Comparison of ENCODE assay signal across 14 mouse cellular contexts in genomic region chr12:111800459-111801183, GRCm38 (mm10). TPM values are rescaled to one million over a fixed set of nuclear protein-coding genes. Genes with fewer than 3 reads are reported as not detected.
DNase-seq lines count a peak whose midpoint lies in the region; ATAC-seq and TF ChIP-seq lines count a peak whose summit lies in the region.
"Had no signal": no experiment of that assay in that cellular context is flagged by ENCODE, and none has a peak within 500 bp of the region (broad histone marks: within the 10 kb centered on the region; RNA-seq: fewer than 3 reads in every experiment).

No protein-coding gene starts in this region.

- no peaks in the 10 kb centered on the region for H3K36me3 ChIP-seq in heart, adult 2 months (ENCODE audit: control insufficient read depth, insufficient read depth, low read length)
- peaks cover 5% of the 10 kb centered on the region; the same call in 1 of the 2 replicates for H3K36me3 ChIP-seq in liver, adult 2 months (ENCODE audit: control insufficient read depth, insufficient read depth, low read length)
- H3K36me3 ChIP-seq in liver, postnatal 0 days (replicated peaks; ENCODE audit: insufficient read depth, low read length): peaks cover 43% of the 10 kb centered on the region
- peaks cover 76% of the 10 kb centered on the region for H3K36me3 ChIP-seq in intestine, postnatal 0 days (ENCODE audit: control insufficient read depth, insufficient read depth)

- peak; percentile 78 for TF ChIP-seq EP300 in heart, adult 2 months (IDR thresholded peaks at IDR 0.05; ENCODE audit: insufficient read depth, low read depth, low read length)
- no peak for TF ChIP-seq EP300 in liver, postnatal 0 days (IDR thresholded peaks at IDR 0.05; ENCODE audit: low read depth)

- intact Hi-C loops in heart, adult 2 months (cut with DNase I): no loop called here

- H3K9ac ChIP-seq in heart, adult 2 months (ENCODE audit: low read depth, low read length): no peak overlapping the region
- no peak overlapping the region for H3K9ac ChIP-seq in liver, adult 2 months (ENCODE audit: low read depth, low read length)
- H3K9ac ChIP-seq in liver, postnatal 0 days (replicated peaks): no peak overlapping the region
- no peak overlapping the region for H3K9ac ChIP-seq in intestine, postnatal 0 days (ENCODE audit: low read depth, low read length)
- H3K9ac ChIP-seq: embryonic facial prominence, embryonic 13.5 days; lung, embryonic 15.5 days had no signal

- H3K79me2 ChIP-seq in heart, adult 2 months (replicated peaks; ENCODE audit: control insufficient read depth, insufficient read depth, low read length): no peaks in the 10 kb centered on the region
- H3K79me2 ChIP-seq in liver, adult 2 months (ENCODE audit: control insufficient read depth, insufficient read depth, low read length): no peaks in the 10 kb centered on the region

- no peak for TF ChIP-seq POLR2A in heart, adult 2 months (IDR thresholded peaks at IDR 0.05; ENCODE audit: insufficient read depth, low read depth, low read length)
- TF ChIP-seq POLR2A in liver, adult 2 months (IDR thresholded peaks at IDR 0.05; ENCODE audit: extremely low read depth, insufficient read depth, low read length): no peak

- no peaks in the 10 kb centered on the region for H3K9me3 ChIP-seq in liver, postnatal 0 days (ENCODE audit: low read length)
- no peaks in the 10 kb centered on the region for H3K9me3 ChIP-seq in intestine, postnatal 0 days (ENCODE audit: control insufficient read depth)
- H3K9me3 ChIP-seq: embryonic facial prominence, embryonic 13.5 days; lung, embryonic 15.5 days; megakaryocyte, embryonic 14.5 days had no signal

- 54% methylated on average over 10 of the region's 10 CpGs for WGBS in heart, adult 2 months
- 74% methylated on average over 10 of the region's 10 CpGs for WGBS in liver, adult 2 months
- 74% methylated on average over 10 of the region's 10 CpGs for WGBS in liver, postnatal 0 days (ENCODE audit: insufficient replicate concordance)
- 50% methylated on average over 10 of the region's 10 CpGs for WGBS in intestine, postnatal 0 days

- no peak for ATAC-seq in liver, postnatal 0 days
- ATAC-seq in intestine, postnatal 0 days: peak; percentile 27; the same call in 1 of the 2 replicates
- ATAC-seq in inflammation-experienced regulatory T-cells, adult 6 months: no peak
- ATAC-seq: midbrain, embryonic 16.5 days had no signal

- H3K27ac ChIP-seq in heart, adult 2 months: peak overlapping the region; percentile 36
- no peak overlapping the region for H3K27ac ChIP-seq in liver, adult 2 months (replicated peaks; ENCODE audit: insufficient read depth, low read depth, low read length)
- no peak overlapping the region for H3K27ac ChIP-seq in liver, postnatal 0 days (ENCODE audit: low read depth)
- H3K27ac ChIP-seq in intestine, postnatal 0 days (ENCODE audit: low read depth, low read length): peak overlapping the region; percentile 50; the same call in 1 of the 2 replicates
- H3K27ac ChIP-seq: embryonic facial prominence, embryonic 13.5 days; lung, embryonic 15.5 days had no signal

- no peaks in the 10 kb centered on the region for H3K27me3 ChIP-seq in heart, adult 2 months (ENCODE audit: control insufficient read depth, insufficient read depth, low read length)
- no peaks in the 10 kb centered on the region for H3K27me3 ChIP-seq in liver, adult 2 months (ENCODE audit: control insufficient read depth, insufficient read depth, low read length)
- H3K27me3 ChIP-seq in liver, postnatal 0 days (ENCODE audit: insufficient read depth, low read length): no peaks in the 10 kb centered on the region
- no peaks in the 10 kb centered on the region for H3K27me3 ChIP-seq in intestine, postnatal 0 days (replicated peaks; ENCODE audit: control insufficient read depth, insufficient read depth, low read length)
- H3K27me3 ChIP-seq: embryonic facial prominence, embryonic 13.5 days; lung, embryonic 15.5 days; megakaryocyte, embryonic 14.5 days had no signal

- no peak overlapping the region for H3K4me2 ChIP-seq in liver, postnatal 0 days (ENCODE audit: low read depth, low read length)
- H3K4me2 ChIP-seq in intestine, postnatal 0 days (replicated peaks; ENCODE audit: low read depth): no peak overlapping the region
- H3K4me2 ChIP-seq: embryonic facial prominence, embryonic 13.5 days; lung, embryonic 15.5 days had no signal

- H3K4me1 ChIP-seq in heart, adult 2 months (ENCODE audit: control insufficient read depth, insufficient read depth, low read length): peaks cover 8% of the 10 kb centered on the region
- H3K4me1 ChIP-seq in liver, adult 2 months (ENCODE audit: control insufficient read depth, insufficient read depth, low read length): no peaks in the 10 kb centered on the region
- H3K4me1 ChIP-seq in liver, postnatal 0 days (ENCODE audit: insufficient read depth): no peaks in the 10 kb centered on the region
- no peaks in the 10 kb centered on the region; the same call in 1 of the 2 replicates for H3K4me1 ChIP-seq in intestine, postnatal 0 days (replicated peaks; ENCODE audit: control insufficient read depth, insufficient read depth, low read length)
- H3K4me1 ChIP-seq: embryonic facial prominence, embryonic 13.5 days; lung, embryonic 15.5 days; megakaryocyte, embryonic 14.5 days had no signal

- H3K4me3 ChIP-seq in heart, adult 2 months: no peak overlapping the region
- H3K4me3 ChIP-seq in liver, adult 2 months (ENCODE audit: insufficient read depth, low read depth, low read length): no peak overlapping the region
- H3K4me3 ChIP-seq in liver, postnatal 0 days (ENCODE audit: low read depth, low read length): no peak overlapping the region
- H3K4me3 ChIP-seq in intestine, postnatal 0 days (ENCODE audit: low read depth, low read length): no peak overlapping the region
- H3K4me3 ChIP-seq: embryonic facial prominence, embryonic 13.5 days; lung, embryonic 15.5 days; megakaryocyte, embryonic 14.5 days had no signal

- DNase-seq in heart, adult 2 months: peak in 1 of 2 experiments; percentile 53
- DNase-seq in heart, adult 11 months: no peak
- peak; percentile 64 for DNase-seq in liver, adult 2 months (ENCODE audit: extremely low read depth, low read depth, low spot score)
- no peak for DNase-seq in liver, postnatal 0 days
- DNase-seq in yolk sac, embryonic 10.5 days (ENCODE audit: low spot score): peak; percentile 74
- DNase-seq: cerebellum, adult 18-20 months; liver; thymus, adult 18-20 months had no signal

- peak; percentile 28; the same call in 1 of the 2 replicates for TF ChIP-seq CTCF in heart, adult 2 months (IDR thresholded peaks at IDR 0.05)
- no peak for TF ChIP-seq CTCF in liver, adult 2 months (IDR thresholded peaks at IDR 0.05; ENCODE audit: low read depth, low read length)
- no peak for TF ChIP-seq CTCF in liver, postnatal 0 days (IDR thresholded peaks at IDR 0.05; ENCODE audit: low read depth)
- TF ChIP-seq CTCF in intestine, postnatal 0 days (IDR thresholded peaks at IDR 0.05; ENCODE audit: low read depth): no peak

RNA-seq across cellular contexts. Expression of gene Xrcc3, which starts 13.1 kb away (rescaled TPM):
- 1 to 10 TPM; 1.4 to 1.8 TPM for total RNA-seq in heart, adult 2 months (2021)
- polyA plus RNA-seq in heart, adult 2 months (2012; rRNA removed): 2.1 and 2.8 TPM in 2 replicates
- total RNA-seq in liver, adult 2 months (2014; rRNA removed): 1.1 and 2.6 TPM in 2 replicates
- polyA plus RNA-seq in liver, adult 2 months (2012; rRNA removed): 4.4 and 4.6 TPM in 2 replicates
- 2.0 and 2.1 TPM in 2 replicates for polyA plus RNA-seq in liver, postnatal 0 days (2015; fragmentation: Nextera tagmentation; extraction: Ambion mirVana)
- 3.4 and 6.1 TPM in 2 replicates for polyA plus RNA-seq in intestine, postnatal 0 days (2015; fragmentation: Nextera tagmentation; extraction: Ambion mirVana)
- polyA plus RNA-seq in inflammation-experienced regulatory T-cells, adult 6 months (2017; shearing (Covaris generic)): 1 to 10 TPM; 2.8 to 5.2 (median 4.1) TPM

RNA-seq across cellular contexts. Expression of gene Zfyve21, which starts 13.3 kb away (rescaled TPM):
- 10 to 100 TPM; 65.1 to 74.8 TPM for total RNA-seq in heart, adult 2 months (2021)
- 71.9 and 89.6 TPM in 2 replicates for polyA plus RNA-seq in heart, adult 2 months (2012; rRNA removed)
- total RNA-seq in liver, adult 2 months (2014; rRNA removed): 63.3 and 75.6 TPM in 2 replicates
- 65.5 and 72.8 TPM in 2 replicates for polyA plus RNA-seq in liver, adult 2 months (2012; rRNA removed)
- polyA plus RNA-seq in liver, postnatal 0 days (2015; fragmentation: Nextera tagmentation; extraction: Ambion mirVana): 53.3 and 60.0 TPM in 2 replicates
- polyA plus RNA-seq in intestine, postnatal 0 days (2015; fragmentation: Nextera tagmentation; extraction: Ambion mirVana): 104 and 107 TPM in 2 replicates
- polyA plus RNA-seq in inflammation-experienced regulatory T-cells, adult 6 months (2017; shearing (Covaris generic)): 1 to 10 TPM; 3.5 to 6.8 (median 4.5) TPM

RNA-seq across cellular contexts. Expression of gene Klc1, which starts 42.0 kb away (rescaled TPM):
- 10 to 100 TPM; 83.8 to 83.9 TPM for total RNA-seq in heart, adult 2 months (2021)
- 80.8 and 105 TPM in 2 replicates for polyA plus RNA-seq in heart, adult 2 months (2012; rRNA removed)
- total RNA-seq in liver, adult 2 months (2014; rRNA removed): 15.3 and 18.8 TPM in 2 replicates
- 11.7 and 17.4 TPM in 2 replicates for polyA plus RNA-seq in liver, adult 2 months (2012; rRNA removed)
- polyA plus RNA-seq in liver, postnatal 0 days (2015; fragmentation: Nextera tagmentation; extraction: Ambion mirVana): 9.6 and 10.7 TPM in 2 replicates
- 42.9 and 45.7 TPM in 2 replicates for polyA plus RNA-seq in intestine, postnatal 0 days (2015; fragmentation: Nextera tagmentation; extraction: Ambion mirVana)
- polyA plus RNA-seq in inflammation-experienced regulatory T-cells, adult 6 months (2017; shearing (Covaris generic)): 10 to 100 TPM; 17.9 to 19.7 (median 18.3) TPM

Comparison
In these comparisons a context has a peak if more than half of its experiments do, and no peak if none do; other contexts are left out.
1. DNase-seq: peak in liver, adult 2 months (single experiment) and yolk sac, embryonic 10.5 days (single experiment); none in heart, adult 11 months (single experiment) and liver, postnatal 0 days (single experiment).
2. H3K27ac ChIP-seq: peak in heart, adult 2 months (single experiment) and intestine, postnatal 0 days (single experiment); none in liver, adult 2 months (single experiment) and liver, postnatal 0 days (single experiment).